Mouse (Mus musculus): ENCODE results near the gene BC025920.
A peak's percentile ranks its signal among the peaks of the same experiment; 100 is the strongest.
"Not testable (repeated sequence)": the region's sequence is repeated elsewhere in the genome, so short reads cannot be mapped to it uniquely, and the experiment has no call there.

The BC025920 gene

DNA sequence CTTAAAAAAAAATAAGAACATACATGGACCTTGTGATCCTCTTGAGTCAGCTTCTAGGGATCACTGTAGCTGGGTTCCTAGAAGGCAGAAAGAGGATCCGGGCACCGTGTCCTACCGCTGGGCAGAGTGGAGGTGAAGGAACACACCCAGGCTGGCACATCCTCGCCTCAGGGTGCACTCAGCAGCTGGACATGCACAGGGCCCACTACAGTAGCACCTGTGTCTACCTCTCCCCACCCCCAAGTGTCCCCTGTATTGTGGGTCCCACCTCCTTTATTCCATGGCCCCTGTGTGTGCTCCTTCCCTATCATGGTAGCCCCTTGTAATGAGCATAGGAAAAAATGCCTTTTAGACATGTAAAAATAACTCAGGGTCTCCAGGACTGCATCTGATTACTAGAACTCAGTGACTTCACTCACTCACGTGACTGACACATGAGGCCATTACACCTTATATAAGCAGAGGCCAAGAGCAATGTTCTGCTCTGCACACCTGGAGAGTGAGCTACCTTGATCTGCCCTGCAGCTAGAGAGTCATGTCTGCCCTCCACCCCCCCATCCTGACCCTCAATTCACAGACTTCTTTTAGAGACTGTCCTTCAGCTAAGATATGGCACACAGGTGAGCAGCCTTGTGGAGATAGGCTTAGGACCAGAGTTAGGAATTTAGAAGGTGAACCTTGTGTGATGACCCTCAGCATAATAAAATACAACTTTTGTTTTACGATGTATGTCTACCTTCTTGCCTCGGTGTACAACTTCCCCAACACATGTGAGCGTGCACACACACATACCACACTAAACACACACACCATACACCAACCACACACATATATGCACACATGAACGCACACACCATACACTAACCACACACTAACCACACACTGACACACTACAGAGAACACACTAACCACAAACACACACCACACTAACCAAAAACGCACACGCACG, 1.8 kb upstream of the BC025920 start:
- no peak for DNase-seq (ENCODE audit: low spot score in 2 of 2)

DNA sequence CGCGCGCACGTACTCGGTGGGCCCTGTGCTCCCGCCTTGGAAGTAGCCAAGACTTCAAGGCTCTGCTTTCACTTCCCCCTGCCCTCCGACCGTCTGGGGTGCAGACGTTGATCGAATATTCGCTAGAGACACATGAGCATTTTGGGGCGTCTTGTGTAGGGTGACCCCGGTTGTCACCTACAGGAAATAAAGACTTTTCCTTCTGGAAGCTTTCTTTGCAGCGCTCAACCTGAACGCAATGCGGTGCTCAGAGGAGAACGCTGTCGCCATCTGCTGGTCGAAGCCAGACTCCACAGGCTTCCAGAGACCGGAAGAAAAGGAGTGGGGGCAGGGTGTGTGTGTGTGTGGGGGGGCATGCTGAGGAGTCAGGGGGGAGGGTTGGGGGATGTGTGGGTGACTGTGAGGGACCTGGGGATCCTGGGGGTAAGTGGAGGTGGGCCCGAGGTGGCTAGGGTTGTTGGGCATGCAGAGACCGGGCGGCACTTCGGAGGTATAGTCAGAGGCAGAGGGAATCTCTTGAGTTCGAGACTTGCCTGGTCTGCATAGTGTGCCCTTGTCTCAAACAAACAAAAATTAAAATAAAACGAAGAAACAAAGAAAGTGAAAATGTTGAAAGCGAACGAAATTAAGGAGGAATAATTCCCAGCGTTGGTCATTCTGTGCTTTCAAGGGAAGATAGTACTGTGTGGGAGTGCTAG, 953 bp upstream of the BC025920 start:
- DNase-seq (ENCODE audit: low spot score in 2 of 2): peak; percentile 74 to 90

DNA sequence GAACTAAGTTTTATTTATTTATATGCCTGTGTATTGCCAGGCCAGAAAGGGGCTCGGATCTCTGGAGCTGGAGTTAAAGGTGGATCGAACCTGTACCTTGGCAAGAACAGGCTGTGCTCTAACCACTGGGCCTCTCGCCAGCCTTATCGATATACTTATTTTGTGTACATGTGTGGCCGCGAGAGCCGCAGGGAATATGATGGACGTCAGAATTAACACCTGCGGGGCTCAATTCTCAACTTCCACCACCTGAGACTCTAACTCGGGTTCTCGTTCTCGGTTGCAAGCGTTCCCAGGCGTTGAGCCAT, 450 bp upstream of the BC025920 start:
- DNase-seq (ENCODE audit: low spot score in 2 of 2): no peak

DNA sequence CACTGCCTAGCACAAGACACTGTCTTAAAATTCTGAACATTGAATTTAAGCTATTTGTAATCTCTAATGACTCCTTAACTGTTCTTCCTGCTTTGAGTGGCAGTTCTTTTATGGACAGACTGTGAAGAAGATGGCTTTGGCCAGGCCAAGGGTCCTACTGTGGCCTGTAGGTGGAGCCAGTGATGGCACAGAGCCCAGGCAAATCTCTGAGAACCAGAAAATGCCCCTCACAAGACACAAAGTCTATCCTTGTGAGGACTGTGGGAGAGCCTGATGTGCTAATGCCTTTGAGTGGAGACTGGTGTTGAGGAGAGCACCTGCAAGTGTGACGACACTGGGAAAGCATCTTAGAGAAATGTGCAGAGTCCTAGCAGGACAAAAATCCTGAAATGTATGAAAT, 2.2 kb downstream of the BC025920 start:
- no peak for DNase-seq (ENCODE audit: low spot score in 2 of 2)

DNA sequence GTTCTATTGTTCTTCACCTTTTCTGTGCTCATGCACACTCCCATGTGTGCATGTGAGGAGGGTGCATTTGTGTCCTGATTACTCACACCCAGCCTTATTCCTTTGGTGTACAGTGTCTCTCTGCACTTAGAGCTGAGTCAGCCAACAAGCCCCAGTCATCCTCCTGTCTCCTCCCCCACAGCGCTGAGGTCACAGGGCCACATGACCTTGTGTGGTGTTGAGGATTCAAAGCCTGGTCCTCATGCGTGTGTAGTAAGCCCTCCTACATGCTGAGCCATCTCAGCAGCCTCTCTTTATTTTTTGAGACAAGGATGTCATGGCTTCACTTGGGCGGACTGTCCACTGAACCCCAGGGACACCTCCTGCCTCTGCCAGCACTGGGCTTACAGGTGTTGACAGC, 6.7 kb downstream of the BC025920 start:
- DNase-seq (ENCODE audit: low spot score in 2 of 2): no peak

DNA sequence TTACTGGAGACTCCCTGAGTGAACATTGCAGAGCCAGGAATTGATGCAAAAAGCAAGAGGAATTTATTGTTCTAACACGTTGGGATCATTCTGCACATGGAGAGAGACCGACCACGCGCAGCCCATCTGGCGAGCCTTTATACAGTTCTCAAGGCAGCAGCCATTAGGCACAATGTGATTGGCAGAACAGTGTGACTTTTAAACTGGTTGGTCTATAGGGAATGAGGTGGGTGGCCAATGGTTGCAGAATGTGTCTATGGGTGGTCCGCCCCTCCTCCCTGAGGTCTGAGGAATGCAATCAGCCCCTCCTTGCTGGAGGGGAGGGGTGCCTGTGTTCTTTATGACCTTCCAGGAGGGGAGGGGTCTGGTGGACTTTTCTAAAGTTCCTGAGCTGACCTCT, 9.4 kb downstream of the BC025920 start:
- DNase-seq (ENCODE audit: low spot score in 2 of 2): no peak

DNA sequence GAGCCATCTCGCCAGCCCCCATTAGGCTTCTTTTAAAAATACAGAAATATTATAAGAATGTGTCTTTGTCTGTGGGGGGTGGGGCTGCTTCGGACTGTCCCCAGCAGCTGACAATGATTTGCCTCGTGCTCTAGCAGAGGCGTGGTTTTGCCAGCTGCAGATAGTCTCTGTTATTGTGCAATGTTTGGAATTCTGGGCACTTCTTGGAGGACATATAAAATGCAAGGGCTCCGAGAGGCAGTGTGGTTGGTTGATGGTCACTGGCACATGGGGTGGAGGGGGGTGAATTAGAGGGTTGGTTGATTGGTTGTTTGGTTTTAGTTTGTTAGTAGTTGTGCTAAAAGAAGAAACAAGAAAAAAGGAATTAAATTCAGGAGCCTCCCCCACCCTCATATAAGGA, 13.9 kb downstream of the BC025920 start:
- DNase-seq (ENCODE audit: low spot score in 2 of 2): no peak

DNA sequence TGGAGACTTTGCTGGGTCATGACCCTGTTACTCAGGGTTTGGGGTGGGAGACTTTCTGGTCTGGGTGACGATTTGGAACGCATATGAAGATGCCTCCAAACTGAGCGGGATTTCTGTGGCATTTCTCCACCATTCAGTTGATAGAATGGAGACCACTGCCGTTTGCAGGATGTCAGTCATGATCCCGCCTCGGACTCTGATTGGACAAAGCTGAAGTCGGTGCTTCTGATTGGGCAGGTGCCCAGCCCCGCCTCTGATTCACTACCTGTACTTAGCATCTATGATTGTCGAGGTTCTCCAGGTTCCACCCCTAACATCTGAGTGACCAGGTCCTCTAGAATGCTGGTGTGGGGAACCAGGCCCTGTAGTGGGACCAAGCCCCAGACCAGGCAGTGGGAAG, 14.7 kb downstream of the BC025920 start:
- no peak for DNase-seq (ENCODE audit: low spot score in 2 of 2)

DNA sequence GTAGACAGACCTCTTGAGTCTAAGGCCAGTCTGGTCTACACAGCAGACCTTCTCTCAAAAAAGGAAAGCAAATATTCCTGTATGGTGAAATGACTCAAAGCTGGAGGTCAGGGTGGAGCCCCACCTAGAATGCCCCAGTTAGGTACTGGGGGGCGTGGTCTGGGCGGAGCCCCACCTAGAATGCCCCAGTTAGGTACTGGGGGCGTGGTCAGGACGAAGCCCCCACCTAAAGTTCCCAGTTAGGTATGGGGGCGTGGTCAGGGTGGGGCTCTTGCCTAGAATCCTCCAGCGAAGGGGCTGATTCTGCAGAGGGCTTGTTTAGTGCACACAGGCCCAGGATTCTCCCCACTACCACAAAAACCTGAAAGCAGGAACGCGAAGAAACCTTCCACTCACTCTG, 17.4 kb downstream of the BC025920 start:
- DNase-seq (ENCODE audit: low spot score in 2 of 2): no peak

DNA sequence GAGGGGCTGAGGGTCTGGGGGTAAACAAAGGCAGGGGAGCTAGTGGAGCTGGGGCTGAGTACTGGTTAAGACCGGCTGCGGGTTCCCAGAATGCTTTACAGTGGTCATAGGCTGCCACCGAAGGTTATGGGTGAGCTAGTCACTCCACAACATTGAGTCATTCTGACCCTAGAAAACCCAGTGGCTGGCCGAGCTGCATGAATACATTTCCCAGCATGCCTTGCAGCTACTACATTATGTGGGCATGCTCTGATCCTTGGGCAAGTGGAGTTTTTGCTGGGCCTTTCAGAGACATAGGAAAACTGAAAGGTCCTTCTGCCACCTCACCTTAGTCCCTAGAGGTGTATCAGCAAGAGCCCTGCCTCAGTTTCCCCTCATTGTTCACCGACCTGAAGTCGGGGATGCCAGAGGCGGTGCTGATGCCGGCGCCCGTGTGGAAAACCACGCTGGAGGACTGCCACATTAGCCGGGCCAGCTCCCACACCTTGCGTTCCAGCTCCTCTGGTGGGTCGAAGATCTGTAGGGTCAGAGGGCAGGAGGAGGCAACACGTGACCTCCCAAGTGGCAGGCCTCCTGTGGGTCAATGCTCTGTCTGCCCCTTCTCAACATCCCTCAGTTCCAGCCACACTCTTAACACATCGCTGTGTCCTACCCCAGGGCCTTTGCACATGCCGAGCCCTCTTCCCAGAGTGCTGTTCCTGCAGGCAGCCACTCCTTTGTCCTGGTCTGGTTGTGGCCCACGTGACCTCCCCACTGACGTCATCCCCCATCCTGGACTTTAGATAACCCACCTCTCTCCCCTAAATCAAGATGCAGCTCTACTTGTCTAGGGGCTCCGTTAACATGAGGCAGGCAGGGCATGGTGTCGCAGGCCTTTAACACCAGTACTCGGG, 20.3 kb downstream of the BC025920 start:
- DNase-seq (ENCODE audit: low spot score in 2 of 2): no peak

DNA sequence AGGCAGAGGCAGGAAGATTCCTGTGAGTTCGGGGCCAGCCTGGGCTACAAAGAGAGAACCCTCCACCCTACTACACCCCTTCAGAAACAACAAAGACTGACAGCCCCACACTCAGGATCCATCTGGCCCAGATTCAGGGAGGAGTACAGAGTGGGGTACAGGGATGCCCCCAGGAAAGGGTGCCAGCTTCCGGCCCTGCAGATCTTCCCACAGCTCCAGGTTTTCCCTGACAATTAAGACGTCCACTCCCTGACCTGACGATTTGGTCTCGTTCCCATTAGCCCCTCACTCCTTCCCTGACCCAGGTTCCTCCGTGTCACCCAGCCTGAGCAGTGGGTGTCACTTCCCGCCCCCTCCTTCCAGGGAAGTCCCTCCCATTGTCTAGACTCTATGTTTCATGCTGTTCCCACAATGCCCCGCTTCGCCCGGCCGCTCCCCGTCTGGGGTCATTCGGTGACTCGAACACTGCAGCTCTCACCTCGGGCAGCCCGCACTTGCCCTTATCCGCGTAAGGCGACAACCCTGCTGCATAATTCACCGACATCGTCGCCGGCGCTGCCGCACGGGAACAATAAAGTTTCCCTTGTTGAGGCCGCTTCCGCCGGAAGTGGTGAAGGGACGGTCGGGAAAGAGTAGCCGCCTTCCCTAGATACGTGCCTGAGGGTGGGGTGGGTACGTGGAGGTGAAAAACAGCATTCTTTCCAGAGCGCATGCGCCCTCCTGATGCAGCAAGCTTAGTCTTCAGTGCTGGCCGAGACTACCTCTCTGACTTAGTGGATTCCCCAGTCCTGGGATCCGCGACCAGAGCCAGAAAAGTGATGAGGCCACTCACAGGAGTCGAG, 21.1 kb downstream of the BC025920 start, which contains the start of gene Sirt6:
Gene Sirt6 (minus strand): TSS at position 804 of the 842 bp plus-strand sequence.
- DNase-seq (ENCODE audit: low spot score in 2 of 2): peak; percentile 59 to 84

DNA sequence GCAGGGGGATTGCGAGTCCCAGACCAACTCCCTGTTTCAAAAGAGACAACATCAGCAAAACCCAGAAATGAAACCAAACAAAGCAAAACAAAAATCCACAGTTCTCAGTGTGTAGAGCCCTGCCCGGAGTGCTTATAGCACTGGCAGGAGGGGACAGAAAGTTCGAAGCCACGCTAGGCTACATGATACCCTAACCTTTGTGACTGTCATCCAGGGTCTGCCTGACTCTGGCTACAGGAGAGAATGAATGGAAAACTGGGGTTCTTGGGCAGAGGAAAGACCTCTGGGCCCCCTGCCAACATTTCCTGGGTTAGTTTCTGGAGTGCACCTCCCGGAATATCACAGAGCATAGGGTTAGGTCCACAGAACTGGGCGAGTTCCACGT, 21.8 kb downstream of the BC025920 start:
- no peak for DNase-seq (ENCODE audit: low spot score in 2 of 2)

DNA sequence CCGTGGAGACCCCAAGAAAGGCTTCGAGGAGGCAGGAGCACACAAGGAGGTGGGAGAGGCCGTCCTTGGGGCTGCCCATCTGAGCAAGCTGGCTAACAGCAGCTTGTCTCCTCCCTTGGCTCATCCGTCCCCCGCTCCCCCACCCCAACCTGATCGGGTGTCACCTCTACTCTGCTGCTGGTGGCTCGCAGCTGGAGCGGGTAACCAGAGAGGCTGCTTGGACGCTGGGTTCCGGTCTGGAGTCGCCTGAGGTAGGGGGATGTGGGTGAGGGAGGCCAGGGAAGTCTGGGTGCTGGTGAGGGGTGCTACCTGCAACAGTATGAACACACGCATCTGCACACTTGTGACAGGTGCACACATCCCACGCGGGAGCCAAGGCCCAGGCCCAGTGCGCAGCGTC, 22.3 kb downstream of the BC025920 start, which contains the start of gene Ankrd24:
Gene Ankrd24 (plus strand): TSS at position 151 of the 400 bp plus-strand sequence.
- DNase-seq (ENCODE audit: low spot score in 2 of 2): no peak

DNA sequence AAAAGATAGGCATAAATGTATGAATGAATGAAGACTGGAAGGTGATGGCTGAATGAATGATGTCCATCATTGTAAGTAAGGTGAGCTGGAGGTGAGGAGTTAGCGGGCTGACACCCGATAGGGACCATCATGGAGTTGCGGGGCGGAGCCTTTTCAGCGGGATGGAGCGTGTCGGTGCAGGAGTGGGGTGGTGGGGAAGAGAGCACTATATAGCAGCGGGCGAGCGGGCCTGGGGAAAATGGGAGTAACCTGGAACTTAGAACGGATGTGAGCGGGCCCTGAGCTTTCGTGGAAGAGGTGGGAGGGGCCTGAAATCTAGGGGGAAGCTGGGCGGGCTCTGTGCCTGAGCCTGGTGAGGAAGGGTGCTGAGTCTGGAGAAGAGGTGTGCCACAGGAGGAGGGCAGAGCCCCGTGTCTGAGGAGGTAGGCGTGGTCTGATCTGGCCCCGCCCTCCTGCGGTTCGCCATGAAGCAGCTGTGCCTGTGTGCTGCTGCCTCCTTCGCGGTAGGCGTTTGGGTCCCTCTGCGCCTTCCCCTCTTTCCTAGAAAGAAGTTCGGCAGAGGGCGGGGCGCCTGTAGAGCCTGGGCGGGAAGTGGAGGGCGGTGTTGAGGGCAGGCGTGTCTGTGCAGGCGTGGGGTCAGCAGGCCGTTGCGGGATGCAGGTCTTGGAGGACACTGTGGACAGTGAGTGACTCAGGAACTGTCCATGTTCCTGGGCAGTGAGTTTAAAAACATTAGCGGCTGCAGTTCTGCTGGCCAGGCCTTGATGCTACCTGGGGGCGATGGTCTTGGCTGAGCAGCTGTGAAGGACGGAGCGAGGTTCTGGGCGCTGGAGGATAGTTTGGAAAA, 27.4 kb downstream of the BC025920 start:
- peak; percentile 62 to 68 for DNase-seq (ENCODE audit: low spot score in 2 of 2)

DNA sequence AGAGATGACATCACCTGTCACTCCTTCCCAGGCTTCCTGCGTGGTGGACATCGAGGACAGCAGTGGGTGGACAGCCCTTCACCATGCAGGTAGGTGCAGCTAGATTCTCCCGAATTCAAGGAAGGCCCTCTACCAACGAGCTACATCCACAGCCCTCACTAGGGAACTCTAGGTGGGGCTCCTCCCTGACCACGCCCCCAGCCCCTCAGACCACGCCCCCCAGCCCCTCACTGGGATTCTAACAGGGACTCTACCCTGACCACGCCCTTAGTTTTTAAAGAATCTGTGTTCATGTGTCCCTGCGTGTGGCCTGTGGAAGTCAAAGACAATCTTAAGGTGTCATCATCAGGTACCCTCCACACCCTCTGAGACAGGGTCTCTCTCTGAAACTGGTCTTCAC, 30.3 kb downstream of the BC025920 start:
- DNase-seq (ENCODE audit: low spot score in 2 of 2): no peak

DNA sequence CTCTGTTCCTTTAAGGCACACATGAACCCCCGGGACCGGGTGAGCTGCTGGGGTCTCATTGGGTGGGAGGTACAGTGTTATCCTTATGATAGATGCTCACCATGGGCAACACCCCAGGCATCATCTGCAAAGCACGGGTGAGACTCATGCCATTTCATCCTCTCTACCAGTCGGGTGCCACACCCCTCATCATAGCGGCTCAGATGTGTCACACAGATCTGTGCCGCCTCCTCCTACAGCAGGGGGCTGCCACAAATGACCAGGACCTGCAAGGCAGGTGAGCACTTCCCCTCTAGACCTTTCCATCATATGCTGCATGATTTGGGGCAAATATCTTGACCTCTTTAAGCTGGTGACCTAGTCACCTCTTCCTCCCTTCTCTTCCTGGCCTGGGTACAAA, 32.0 kb downstream of the BC025920 start:
- DNase-seq (ENCODE audit: low spot score in 2 of 2): no peak

DNA sequence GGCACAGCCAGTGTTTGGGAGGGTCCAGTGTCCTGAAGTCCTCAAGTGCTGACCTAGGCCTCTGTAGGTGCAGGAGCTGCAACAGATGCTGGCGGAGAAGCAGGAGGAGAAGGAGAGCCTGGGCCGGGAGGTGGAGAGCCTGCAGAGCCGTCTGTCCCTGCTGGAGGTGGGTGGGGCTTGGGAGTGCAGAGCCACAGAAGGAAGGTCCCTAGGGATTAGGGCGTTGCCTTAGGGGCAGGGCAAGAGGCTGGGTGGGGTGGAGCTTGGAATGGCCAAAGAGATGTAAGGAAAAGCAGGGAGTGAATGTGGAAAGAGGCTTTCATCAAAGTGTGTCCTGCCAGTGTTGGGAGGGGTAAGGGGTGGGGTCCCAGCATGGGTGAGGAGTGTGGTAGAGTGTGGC, 34.8 kb downstream of the BC025920 start:
- DNase-seq (ENCODE audit: low spot score in 2 of 2): not testable (repeated sequence)

DNA sequence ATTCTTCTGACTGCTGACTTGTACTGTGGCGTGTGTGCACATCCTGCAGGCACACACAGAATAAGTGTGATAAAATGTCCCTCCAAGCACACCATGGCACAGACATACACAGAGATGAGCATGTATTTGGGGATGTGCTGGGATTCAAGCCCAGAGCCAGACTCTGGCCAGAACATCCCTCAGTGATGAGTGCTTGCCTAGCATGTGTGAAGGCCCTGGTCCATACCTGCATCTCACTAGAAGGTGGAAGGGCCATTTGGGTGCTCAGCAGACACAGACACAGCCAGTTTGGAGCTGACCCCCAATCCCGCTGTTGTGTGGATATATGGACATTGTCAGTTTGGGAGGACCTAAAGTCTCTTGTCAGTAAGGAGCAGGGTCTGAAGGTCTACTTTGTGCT, 35.5 kb downstream of the BC025920 start:
- DNase-seq (ENCODE audit: low spot score in 2 of 2): no peak

DNA sequence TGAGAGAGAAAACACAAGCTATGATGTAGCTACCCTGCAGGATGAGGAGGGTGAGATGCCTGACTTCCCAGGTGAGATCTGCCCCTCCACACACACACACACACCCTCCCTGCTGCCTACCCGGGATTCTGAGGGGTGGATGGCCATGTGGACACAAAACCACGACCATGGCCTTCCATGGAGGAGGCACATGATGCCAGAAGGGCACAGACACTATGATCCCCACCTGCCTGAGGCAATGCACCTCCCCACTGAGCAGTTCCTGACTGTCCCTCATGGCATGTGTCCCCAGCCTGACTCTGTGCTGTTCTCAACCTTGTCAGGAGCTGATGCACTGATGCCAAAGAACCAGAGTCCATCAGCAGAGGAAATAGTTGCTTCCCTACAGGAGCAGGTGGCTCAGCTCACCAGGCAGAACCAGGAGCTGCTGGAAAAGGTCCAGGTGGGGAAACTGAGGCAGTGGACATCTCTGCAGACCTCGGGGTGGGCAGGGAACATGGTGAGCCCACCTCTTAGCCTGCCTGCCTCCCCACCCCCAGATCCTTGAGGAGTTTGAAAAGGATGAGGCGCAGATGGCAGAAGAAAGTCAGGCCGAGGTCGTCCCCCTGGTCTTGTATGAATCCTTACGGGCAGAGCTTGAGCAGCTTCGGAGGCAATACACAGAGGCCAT, 36.0 kb downstream of the BC025920 start:
- DNase-seq (ENCODE audit: low spot score in 2 of 2): no peak
